Mouse (Mus musculus): ENCODE data around the gene Slc41a2. TPM values are rescaled to one million over a fixed set of nuclear protein-coding genes. Genes with fewer than 3 reads are reported as not detected.
"Not testable (repeated sequence)": the region's sequence is repeated elsewhere in the genome, so short reads cannot be mapped to it uniquely, and the experiment has no call there.

Slc41a2 gene
- polyA plus RNA-seq, 1 experiment from 2014 or later, result 0.52 TPM

GRCm38 (mm10) chr10:83356416-83356815 is 18.7 kb upstream of the Slc41a2 start:
- H3K9me3 ChIP-seq (ENCODE audit: low read length), result no peaks in the 10 kb centered on the region
- no peak overlapping the region for H3K9ac ChIP-seq (replicated peaks; ENCODE audit: low read length)
- no peak for ATAC-seq (ENCODE audit: low FRiP score, low TSS enrichment)
- H3K4me3 ChIP-seq (ENCODE audit: low read length), result no peak overlapping the region
- H3K27ac ChIP-seq (ENCODE audit: low read length), result no peak overlapping the region
- 78% methylated on average over 12 of the region's 12 CpGs for WGBS
- no peaks in the 10 kb centered on the region for H3K36me3 ChIP-seq (ENCODE audit: insufficient read depth, low read length)
- no peak overlapping the region for H3K4me2 ChIP-seq (replicated peaks; ENCODE audit: low read depth, low read length)
- H3K27me3 ChIP-seq (ENCODE audit: insufficient read depth, low read length), result no peaks in the 10 kb centered on the region
- H3K4me1 ChIP-seq (ENCODE audit: insufficient read depth, low read length), result peaks cover 16% of the 10 kb centered on the region

GRCm38 (mm10) chr10:83354333-83354719 is 16.6 kb upstream of the Slc41a2 start:
- Histone ChIP-seq H3K4me1 (ENCODE audit: insufficient read depth, low read length) (peaks cover 8% of the 10 kb centered on the region), H3K4me3 (ENCODE audit: low read length) (no peak overlapping the region), H3K4me2 (replicated peaks; ENCODE audit: low read depth, low read length) (no peak overlapping the region), H3K9ac (replicated peaks; ENCODE audit: low read length) (0 out of 2 replicates have a peak overlapping the region, but pooled peaks have one; percentile 0), H3K27ac (ENCODE audit: low read length) (0 out of 2 replicates have a peak overlapping the region, but pooled peaks have one; percentile 19), H3K36me3 (ENCODE audit: insufficient read depth, low read length) (no peaks in the 10 kb centered on the region), H3K27me3 (ENCODE audit: insufficient read depth, low read length) (no peaks in the 10 kb centered on the region), H3K9me3 (ENCODE audit: low read length) (no peaks in the 10 kb centered on the region)
- no peak; the same call in 1 of the 2 replicates for ATAC-seq (ENCODE audit: low FRiP score, low TSS enrichment)
- 61% methylated on average over 8 of the region's 8 CpGs for WGBS

GRCm38 (mm10) chr10:83353680-83354332 is 16.1 kb upstream of the Slc41a2 start:
- H3K4me3 ChIP-seq (ENCODE audit: low read length), result no peak overlapping the region
- peak overlapping the region; percentile 0; the same call in 1 of the 2 replicates for H3K9ac ChIP-seq (replicated peaks; ENCODE audit: low read length)
- peak overlapping the region; percentile 19; the same call in 1 of the 2 replicates for H3K27ac ChIP-seq (ENCODE audit: low read length)
- ATAC-seq (ENCODE audit: low FRiP score, low TSS enrichment), result 0 out of 2 replicates have a peak, but pooled peaks have one; percentile 49
- no peaks in the 10 kb centered on the region for H3K9me3 ChIP-seq (ENCODE audit: low read length)
- no peaks in the 10 kb centered on the region for H3K36me3 ChIP-seq (ENCODE audit: insufficient read depth, low read length)
- 40% methylated on average over 14 of the region's 14 CpGs for WGBS
- peaks cover 8% of the 10 kb centered on the region for H3K4me1 ChIP-seq (ENCODE audit: insufficient read depth, low read length)
- H3K4me2 ChIP-seq (replicated peaks; ENCODE audit: low read depth, low read length), result peak overlapping the region; percentile 20; the same call in 1 of the 2 replicates
- no peaks in the 10 kb centered on the region for H3K27me3 ChIP-seq (ENCODE audit: insufficient read depth, low read length)

GRCm38 (mm10) chr10:83351779-83352178 is 14.1 kb upstream of the Slc41a2 start:
- WGBS, result 77% methylated on average over 3 of the region's 4 CpGs
- H3K9ac ChIP-seq (replicated peaks; ENCODE audit: low read length); H3K27me3 ChIP-seq (ENCODE audit: insufficient read depth, low read length); H3K27ac ChIP-seq (ENCODE audit: low read length); H3K4me3 ChIP-seq (ENCODE audit: low read length); H3K36me3 ChIP-seq (ENCODE audit: insufficient read depth, low read length); H3K4me2 ChIP-seq (replicated peaks; ENCODE audit: low read depth, low read length); ATAC-seq (ENCODE audit: low FRiP score, low TSS enrichment); H3K9me3 ChIP-seq (ENCODE audit: low read length); H3K4me1 ChIP-seq (ENCODE audit: insufficient read depth, low read length): not testable (repeated sequence)

DNA sequence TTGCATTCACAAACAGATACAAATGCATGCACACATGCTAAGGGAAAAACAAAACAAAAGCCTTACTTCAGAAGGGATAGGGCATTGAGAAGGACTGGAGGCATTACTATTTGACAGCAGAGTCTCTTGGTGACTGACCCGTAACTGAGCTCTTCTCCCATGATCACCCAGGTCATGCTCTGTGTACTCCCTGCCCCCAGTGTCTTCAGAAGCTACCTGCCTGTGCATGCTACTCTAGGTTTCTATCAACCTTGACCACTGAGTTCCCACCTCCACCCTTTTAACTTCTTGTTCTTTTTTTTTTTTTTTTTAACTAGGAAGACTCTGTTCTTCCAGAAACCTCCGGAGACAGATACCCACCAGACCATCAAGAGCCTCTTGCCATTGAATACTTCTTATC is 13.0 kb upstream of the Slc41a2 start:
- Histone ChIP-seq H3K27me3 (ENCODE audit: insufficient read depth, low read length) (no peaks in the 10 kb centered on the region), H3K27ac (ENCODE audit: low read length) (no peak overlapping the region), H3K4me1 (ENCODE audit: insufficient read depth, low read length) (peaks cover 8% of the 10 kb centered on the region), H3K9ac (replicated peaks; ENCODE audit: low read length) (no peak overlapping the region), H3K9me3 (ENCODE audit: low read length) (no peaks in the 10 kb centered on the region), H3K36me3 (ENCODE audit: insufficient read depth, low read length) (no peaks in the 10 kb centered on the region), H3K4me2 (replicated peaks; ENCODE audit: low read depth, low read length) (no peak overlapping the region), H3K4me3 (ENCODE audit: low read length) (no peak overlapping the region)
- WGBS, result 70% methylated on average over 2 of the region's 2 CpGs
- 0 out of 2 replicates have a peak, but pooled peaks have one; percentile 54 for ATAC-seq (ENCODE audit: low FRiP score, low TSS enrichment)

DNA sequence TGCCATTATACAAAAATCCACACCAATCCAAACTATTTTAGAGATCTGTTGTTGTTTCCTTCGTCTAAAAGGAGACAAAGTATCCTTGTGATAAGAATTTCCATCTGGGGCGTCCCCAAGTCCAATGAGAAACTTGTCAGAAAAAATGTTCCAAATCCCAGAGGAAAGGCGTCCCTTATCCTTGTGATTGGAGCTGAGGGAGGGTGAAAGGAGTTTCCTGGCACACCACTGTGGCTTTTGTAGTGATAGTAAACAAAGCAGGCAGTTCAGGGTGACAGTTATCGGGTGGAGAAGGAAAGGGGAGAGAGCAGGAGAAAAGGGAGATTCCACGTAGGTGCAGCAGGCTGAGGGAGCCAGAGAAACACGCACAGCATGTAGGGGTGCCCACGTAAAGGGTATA is 9.8 kb upstream of the Slc41a2 start:
- no peak overlapping the region for H3K4me3 ChIP-seq (ENCODE audit: low read length)
- no peaks in the 10 kb centered on the region for H3K27me3 ChIP-seq (ENCODE audit: insufficient read depth, low read length)
- H3K4me1 ChIP-seq (ENCODE audit: insufficient read depth, low read length), result no peaks in the 10 kb centered on the region
- no peak for ATAC-seq (ENCODE audit: low FRiP score, low TSS enrichment)
- H3K4me2 ChIP-seq (replicated peaks; ENCODE audit: low read depth, low read length), result no peak overlapping the region
- H3K9ac ChIP-seq (replicated peaks; ENCODE audit: low read length), result no peak overlapping the region
- H3K9me3 ChIP-seq (ENCODE audit: low read length), result no peaks in the 10 kb centered on the region
- no peak overlapping the region for H3K27ac ChIP-seq (ENCODE audit: low read length)
- no peaks in the 10 kb centered on the region for H3K36me3 ChIP-seq (ENCODE audit: insufficient read depth, low read length)
- 34% methylated on average over 7 of the region's 7 CpGs for WGBS

DNA sequence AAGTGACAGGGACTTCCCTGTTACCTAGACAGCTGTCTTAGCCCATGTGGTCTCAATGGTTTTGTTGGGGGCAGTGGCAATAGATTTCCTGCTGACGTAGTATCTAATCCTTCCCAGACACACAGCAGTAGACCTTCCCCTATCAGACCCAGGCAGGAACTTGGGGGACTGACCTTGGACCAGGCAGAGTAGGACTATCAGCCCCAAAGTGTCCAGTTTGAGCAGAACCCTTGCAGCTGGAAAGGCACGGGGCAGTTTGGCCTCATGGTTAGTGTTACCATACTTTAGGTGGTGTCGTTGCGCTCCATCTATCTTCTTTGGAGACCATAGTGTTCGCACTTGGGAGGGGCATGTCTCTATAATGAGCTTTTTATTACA is 8.7 kb upstream of the Slc41a2 start:
- Histone ChIP-seq H3K36me3 (ENCODE audit: insufficient read depth, low read length) (no peaks in the 10 kb centered on the region), H3K27me3 (ENCODE audit: insufficient read depth, low read length) (no peaks in the 10 kb centered on the region), H3K4me2 (replicated peaks; ENCODE audit: low read depth, low read length) (no peak overlapping the region), H3K9me3 (ENCODE audit: low read length) (no peaks in the 10 kb centered on the region), H3K27ac (ENCODE audit: low read length) (no peak overlapping the region), H3K4me3 (ENCODE audit: low read length) (no peak overlapping the region), H3K4me1 (ENCODE audit: insufficient read depth, low read length) (no peaks in the 10 kb centered on the region), H3K9ac (replicated peaks; ENCODE audit: low read length) (no peak overlapping the region)
- no peak for ATAC-seq (ENCODE audit: low FRiP score, low TSS enrichment)
- 88% methylated on average over 5 of the region's 5 CpGs for WGBS

GRCm38 (mm10) chr10:83345693-83346358 is 8.1 kb upstream of the Slc41a2 start:
- ATAC-seq (ENCODE audit: low FRiP score, low TSS enrichment), result no peak
- Histone ChIP-seq H3K36me3 (ENCODE audit: insufficient read depth, low read length) (no peaks in the 10 kb centered on the region), H3K4me2 (replicated peaks; ENCODE audit: low read depth, low read length) (no peak overlapping the region), H3K27ac (ENCODE audit: low read length) (no peak overlapping the region), H3K9me3 (ENCODE audit: low read length) (no peaks in the 10 kb centered on the region), H3K27me3 (ENCODE audit: insufficient read depth, low read length) (no peaks in the 10 kb centered on the region), H3K4me1 (ENCODE audit: insufficient read depth, low read length) (no peaks in the 10 kb centered on the region), H3K4me3 (ENCODE audit: low read length) (no peak overlapping the region), H3K9ac (replicated peaks; ENCODE audit: low read length) (no peak overlapping the region)
- WGBS, result 38% methylated on average over 7 of the region's 7 CpGs

DNA sequence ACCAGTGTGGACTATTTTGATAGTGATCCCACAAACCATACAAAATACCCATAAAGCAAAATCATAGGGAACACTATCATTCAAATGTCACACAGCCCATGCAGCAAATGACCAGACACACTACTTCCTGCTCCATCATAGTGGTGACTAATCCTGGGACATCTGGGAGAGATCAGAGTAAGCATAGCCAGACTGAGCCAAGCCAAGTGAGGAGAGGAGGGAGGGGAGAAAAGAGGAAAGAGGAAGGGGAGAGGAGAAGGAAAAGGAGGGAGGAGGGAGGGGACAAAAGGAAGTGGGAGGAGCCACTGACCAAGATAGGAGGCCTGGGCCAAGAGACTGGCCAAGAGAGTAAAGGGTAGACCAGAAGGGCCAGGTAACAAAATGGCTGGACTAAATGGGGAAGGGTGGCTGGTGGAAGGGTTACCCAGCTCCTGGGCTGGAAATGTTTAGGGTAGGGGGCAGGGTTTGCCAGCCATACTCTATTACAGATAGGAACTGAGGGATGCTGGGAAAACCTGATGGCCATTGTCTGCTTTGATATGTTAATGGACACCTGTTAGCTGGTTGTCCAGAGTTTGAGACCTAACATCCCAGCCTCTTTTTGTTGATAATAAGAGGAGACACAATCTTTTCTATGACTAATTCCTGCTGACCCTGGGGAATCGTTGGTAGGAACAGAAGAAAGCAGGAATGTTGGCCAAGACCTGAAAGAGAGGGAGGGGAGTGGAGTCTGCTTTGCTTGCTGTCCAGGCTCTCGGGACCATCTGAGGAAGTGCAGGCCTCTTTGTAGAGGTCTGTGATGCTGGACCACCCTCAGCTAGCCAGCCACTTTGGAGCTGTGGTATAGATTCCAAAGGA is 6.4 kb upstream of the Slc41a2 start:
- Histone ChIP-seq H3K9me3 (ENCODE audit: low read length) (no peaks in the 10 kb centered on the region), H3K9ac (replicated peaks; ENCODE audit: low read length) (no peak overlapping the region), H3K27me3 (ENCODE audit: insufficient read depth, low read length) (peaks cover 9% of the 10 kb centered on the region; the same call in 1 of the 2 replicates), H3K27ac (ENCODE audit: low read length) (no peak overlapping the region), H3K36me3 (ENCODE audit: insufficient read depth, low read length) (no peaks in the 10 kb centered on the region), H3K4me2 (replicated peaks; ENCODE audit: low read depth, low read length) (no peak overlapping the region), H3K4me3 (ENCODE audit: low read length) (no peak overlapping the region), H3K4me1 (ENCODE audit: insufficient read depth, low read length) (no peaks in the 10 kb centered on the region)
- 65% methylated on average over 2 of the region's 2 CpGs for WGBS
- no peak for ATAC-seq (ENCODE audit: low FRiP score, low TSS enrichment)

Measured in kidney, embryonic 16.5 days (tissue).